Mouse (Mus musculus) embryonic stem cell, embryonic (primary cell): ENCODE results near the gene Mast4.

Experiments used
- CTCF ChIA-PET, 4 experiments: fragments of 300-600 bp in 2 of 4; fragments of 350-600 bp in 2 of 4; sonication (Branson Sonifier 250); formaldehyde crosslinking; loops; one replicate each; lab custom pipeline; 2022; ENCODE audit warnings: inconsistent platforms in 2 of 4; lab: Charles Lee
- POLR2A ChIA-PET, 4 experiments: fragments of 300-600 bp in 2 of 4; fragments of 350-600 bp in 2 of 4; sonication (Branson Sonifier 250); formaldehyde crosslinking; loops; one replicate each; lab custom pipeline; 2022; ENCODE audit warnings: antibody characterized with exemption in 4 of 4, inconsistent platforms in 1 of 4; lab: Charles Lee

Gene Mast4

DNA sequence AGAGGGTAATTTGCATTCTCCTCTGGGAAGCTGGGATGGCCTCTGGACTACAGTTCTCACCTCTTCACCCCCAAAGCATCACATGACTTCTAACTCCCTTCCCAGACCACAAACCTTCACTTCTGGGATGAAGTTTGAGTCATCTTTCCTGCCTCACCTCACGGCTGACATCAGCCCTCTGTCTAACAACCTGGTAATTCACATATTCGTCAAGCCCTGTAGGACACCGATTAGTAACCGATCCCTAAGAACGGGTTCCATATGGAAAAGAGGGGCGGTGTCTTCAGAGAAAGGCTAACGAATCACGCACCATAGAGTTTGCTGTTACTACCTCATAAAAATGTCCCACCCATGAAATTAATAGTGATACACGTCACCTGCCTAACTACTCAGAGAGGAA, 6.5 kb downstream of the Mast4 start:
- ChIA-PET POLR2A (no interaction called here), CTCF (no interaction called here)

DNA sequence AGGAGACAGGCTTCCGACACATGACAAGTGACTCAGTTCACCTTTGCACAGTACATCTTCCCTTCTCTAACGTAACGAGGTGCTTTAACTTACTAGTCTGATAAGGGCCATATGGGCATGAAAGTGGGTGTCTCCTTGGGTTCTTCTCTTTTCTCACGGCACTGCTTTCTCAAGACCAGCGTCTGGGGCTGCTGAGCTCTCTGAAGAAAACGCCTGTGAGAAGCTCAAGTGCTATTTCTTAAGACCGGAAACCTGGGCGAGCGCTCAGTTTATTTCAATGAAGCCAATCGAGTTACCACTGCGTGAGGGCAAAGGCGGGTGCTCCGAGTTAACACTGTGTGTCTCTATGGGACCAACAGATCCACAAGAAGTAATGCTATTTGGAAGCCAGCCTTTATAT, 8.1 kb downstream of the Mast4 start:
- CTCF ChIA-PET, result no interaction called here
- POLR2A ChIA-PET, result interaction anchor here in 2 of 4 experiments (1.2 to 1.6 kb wide), 4 partner anchors 8 to 448 kb away, joined by 3 to 4 read pairs (median 3); partner anchors contain the start of genes Mast4 (in 1 of the 2) and Srek1 (in 1 of the 2)

DNA sequence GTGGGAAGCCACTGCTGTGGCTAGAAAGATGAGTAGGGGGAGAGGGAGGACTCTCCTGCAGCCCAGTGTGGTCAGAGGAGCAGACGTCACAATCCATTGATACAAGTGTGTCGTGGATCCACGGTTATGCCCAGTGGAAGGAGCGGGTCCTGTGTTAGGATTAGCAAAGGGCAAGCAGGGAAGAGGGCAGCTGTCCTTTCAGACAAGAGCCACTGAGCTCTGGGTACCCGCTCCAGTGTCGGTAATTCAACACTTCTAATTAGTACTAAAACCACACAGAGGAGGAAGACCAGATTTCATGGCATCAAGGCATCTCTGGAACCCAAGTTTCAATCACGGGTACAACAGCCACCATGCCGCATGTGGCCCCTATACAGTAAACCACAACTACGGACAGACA, 14.4 kb downstream of the Mast4 start:
- POLR2A ChIA-PET, result interaction anchor here in 1 of 4 experiments (3.3 kb wide), 1 partner anchor 15 kb away, joined by 9 read pairs; the partner anchor contains the start of gene Mast4

DNA sequence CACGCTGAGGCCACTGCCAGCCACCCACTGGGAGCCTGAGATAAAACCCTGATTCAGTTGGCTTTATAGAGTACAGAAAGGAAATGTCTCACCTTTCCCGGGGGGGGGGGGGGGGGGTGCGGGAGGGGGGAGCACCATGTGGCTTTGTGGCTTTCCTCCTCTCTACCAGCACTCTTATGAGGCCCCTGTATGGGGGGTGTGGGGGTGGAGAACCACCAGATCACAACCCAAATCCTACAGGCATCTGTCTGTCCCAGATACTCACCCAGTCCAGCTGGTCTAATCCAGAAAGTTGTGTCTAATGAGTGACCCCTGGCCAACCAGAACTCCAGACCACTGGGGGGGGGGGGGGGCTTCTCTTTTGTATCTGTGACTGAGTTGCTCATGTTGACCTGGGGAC, 15.0 kb downstream of the Mast4 start:
- ChIA-PET CTCF (no interaction called here), POLR2A (no interaction called here)

More for the DNA sequence above, 14.4 kb downstream of the Mast4 start:
- CTCF ChIA-PET, result no interaction called here

DNA sequence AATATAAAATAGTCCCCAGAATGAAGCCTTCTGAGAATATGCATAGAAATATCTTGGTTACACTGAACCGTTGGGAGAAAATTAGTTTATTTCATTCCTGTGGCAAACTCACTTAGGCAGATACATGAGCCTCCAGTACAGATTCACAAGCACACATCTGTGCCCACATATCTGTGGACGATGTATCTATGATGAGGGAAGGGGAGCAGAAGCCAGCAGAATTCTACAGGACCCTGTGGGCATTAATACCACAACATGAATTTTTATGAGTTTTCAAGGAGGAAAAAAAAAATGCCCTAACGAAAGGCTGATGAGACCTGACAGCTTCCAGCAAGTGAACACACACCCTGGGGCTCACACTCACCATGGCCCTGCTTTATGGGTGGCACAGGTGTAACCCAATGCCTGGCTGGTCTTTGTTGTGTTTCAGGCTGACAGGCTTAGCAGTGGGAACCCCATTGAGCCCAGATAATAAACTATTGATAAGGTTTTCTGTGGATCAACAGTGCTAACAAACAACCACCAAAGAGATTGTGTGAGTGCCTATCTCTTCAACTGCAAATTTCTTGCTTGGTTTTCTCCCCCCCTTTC, 17.4 kb downstream of the Mast4 start:
- ChIA-PET CTCF (no interaction called here), POLR2A (no interaction called here)

GRCm38 (mm10) chr13:103315113-103315708, 19.1 kb downstream of the Mast4 start:
- CTCF ChIA-PET, result no interaction called here
- POLR2A ChIA-PET, result no interaction called here

- ChIA-PET POLR2A (no interaction called here), CTCF (no interaction called here)
Measured at GRCm38 (mm10) chr13:103308296-103308695, 26.0 kb downstream of the Mast4 start.

DNA sequence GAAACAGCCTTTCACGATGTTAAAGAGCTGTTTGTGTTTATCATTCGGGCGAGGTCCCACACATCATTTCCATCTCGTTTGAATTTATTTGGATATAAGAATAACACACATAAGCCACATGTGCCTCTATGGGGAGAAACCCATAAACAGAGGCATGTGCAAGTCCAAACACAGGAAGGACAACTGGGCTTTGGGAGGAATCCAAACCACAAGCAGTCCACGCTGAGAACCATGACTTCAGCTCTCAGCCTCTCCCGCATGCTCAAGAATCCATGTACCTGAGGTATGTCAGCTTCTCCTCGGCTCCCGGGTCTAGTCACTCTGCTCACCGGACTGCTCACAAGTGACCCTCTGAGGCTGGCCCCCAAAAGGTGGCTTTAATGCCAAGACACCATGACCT, 30.5 kb downstream of the Mast4 start:
- POLR2A ChIA-PET, result no interaction called here
- CTCF ChIA-PET, result no interaction called here

GRCm38 (mm10) chr13:103302508-103302907, 31.8 kb downstream of the Mast4 start:
- CTCF ChIA-PET, result interaction anchor here in 1 of 4 experiments (1.1 kb wide), 1 partner anchor 342 kb away, joined by 3 read pairs; no protein-coding TSS in a partner anchor
- POLR2A ChIA-PET, result interaction anchor here in 1 of 4 experiments (0.9 to 1.1 kb wide), 2 partner anchors 19 to 23 kb away, joined by 3 read pairs; no protein-coding TSS in a partner anchor

DNA sequence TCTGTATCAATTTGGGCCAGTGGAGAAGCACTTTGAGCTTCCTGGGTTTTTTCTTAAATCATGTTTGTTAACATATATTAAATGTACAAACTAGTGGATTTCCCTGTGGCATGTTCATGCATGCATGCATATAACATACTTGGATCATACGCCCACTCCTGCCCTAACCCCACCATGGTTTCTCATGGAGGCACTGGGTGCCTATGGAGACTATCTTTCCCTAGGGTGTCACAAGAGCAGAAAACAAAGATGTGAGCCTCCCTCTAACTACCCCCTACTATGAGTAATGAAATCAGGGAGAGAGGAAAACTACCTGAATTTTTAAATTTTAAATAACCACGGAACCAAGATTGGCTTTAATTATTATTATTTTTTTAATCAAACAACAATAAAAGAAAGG, 32.2 kb downstream of the Mast4 start:
- CTCF ChIA-PET, result interaction anchor here in 1 of 4 experiments (1.1 kb wide), 1 partner anchor 342 kb away, joined by 3 read pairs; no protein-coding TSS in a partner anchor
- POLR2A ChIA-PET, result interaction anchor here in 1 of 4 experiments (0.9 to 1.1 kb wide), 2 partner anchors 18 to 23 kb away, joined by 3 read pairs; no protein-coding TSS in a partner anchor

DNA sequence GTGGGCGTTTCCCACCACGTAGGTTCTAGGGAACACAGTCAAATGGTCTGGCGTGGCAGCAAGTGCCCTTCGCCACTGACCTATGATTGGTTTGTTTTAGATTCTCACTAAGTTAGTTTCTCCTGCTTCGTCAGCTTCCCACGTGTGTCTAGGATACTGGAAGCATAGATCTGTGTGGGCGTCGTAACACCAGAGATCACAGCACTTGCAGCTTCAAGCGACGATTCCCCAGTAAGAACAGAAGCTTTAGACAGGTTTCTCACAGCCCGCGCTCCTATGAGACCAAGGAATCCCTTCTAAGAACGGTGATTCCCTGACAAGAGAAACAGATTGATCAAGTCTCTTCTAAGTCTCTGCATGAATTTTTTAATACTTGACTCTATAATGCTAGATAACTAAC, 39.9 kb downstream of the Mast4 start:
- ChIA-PET CTCF (no interaction called here), POLR2A (no interaction called here)

DNA sequence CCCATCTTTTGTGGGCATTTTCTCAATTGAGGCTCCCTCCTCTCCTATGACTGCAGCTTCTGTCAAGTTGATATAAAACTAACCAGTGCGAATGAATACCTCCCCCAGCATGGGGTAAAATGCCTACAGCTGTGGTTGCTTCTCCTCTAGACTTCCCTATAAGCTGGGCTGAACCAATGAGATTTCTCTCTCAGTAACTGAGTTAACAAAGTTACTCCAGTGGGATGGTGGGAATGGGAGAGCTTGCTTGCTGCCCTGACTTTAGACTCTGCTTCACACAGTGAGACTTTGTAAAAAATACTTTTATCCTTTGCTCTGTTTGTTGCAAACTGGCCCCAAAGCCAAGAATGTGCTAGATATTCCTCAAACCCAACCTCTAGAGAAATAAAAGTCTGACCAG, 41.2 kb downstream of the Mast4 start:
- ChIA-PET POLR2A (interaction anchor here in 1 of 4 experiments (1.0 kb wide), 1 partner anchor 123 kb away, joined by 3 read pairs; no protein-coding TSS in a partner anchor), CTCF (no interaction called here)

GRCm38 (mm10) chr13:103291098-103291497, 43.2 kb downstream of the Mast4 start:
- ChIA-PET POLR2A (no interaction called here), CTCF (no interaction called here)

DNA sequence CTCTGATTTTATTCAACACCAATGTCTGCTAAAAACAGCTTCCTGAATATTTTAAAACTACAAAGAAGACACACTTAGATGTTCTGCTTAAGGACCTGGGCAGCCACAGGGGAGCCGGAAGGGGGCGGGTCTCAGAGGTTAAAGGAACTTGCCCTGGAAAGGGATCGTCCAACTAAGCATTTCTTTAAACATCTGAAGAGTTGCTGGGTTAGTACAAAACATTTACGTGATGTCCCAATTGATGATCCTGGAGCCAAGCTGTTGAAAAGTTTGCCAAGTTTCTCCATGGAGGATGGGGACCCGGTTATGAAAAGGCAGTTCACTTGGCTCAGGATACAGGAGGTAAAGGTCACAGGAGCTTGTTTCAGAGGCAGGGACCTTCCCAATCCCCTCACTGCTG, 48.5 kb downstream of the Mast4 start:
- ChIA-PET CTCF (no interaction called here), POLR2A (no interaction called here)

- ChIA-PET CTCF (no interaction called here), POLR2A (no interaction called here)
Measured at GRCm38 (mm10) chr13:103285036-103285435, 49.3 kb downstream of the Mast4 start.

- POLR2A ChIA-PET, result no interaction called here
Measured at GRCm38 (mm10) chr13:103270856-103271391, 63.4 kb downstream of the Mast4 start.

DNA sequence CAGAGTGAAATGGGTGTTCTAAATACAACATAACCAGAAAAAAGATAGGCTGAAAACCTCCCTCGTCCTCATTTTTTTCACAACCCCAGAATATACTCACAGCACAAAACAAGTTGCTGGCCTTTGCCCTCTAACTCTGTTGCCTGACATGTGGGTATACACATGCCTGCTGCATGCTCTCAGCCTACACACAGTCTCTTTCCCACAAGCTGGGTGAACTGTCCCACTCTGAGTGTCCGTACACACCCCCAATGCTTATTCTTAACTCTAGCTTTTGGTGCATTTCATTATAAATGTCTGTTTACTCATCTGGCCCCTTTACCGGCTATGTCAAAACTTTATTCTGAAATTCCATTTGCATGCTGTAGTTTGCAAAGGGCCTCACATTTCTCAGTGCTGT, 71.6 kb downstream of the Mast4 start:
- CTCF ChIA-PET, result no interaction called here
- POLR2A ChIA-PET, result interaction anchor here in 1 of 4 experiments (0.6 to 1.3 kb wide), 3 partner anchors 88 to 341 kb away, joined by 3 read pairs; no protein-coding TSS in a partner anchor

More at GRCm38 (mm10) chr13:103270856-103271391, 63.4 kb downstream of the Mast4 start:
- CTCF ChIA-PET, result no interaction called here

- CTCF ChIA-PET, result no interaction called here
- POLR2A ChIA-PET, result interaction anchor here in 1 of 4 experiments (1.3 kb wide), 1 partner anchor 89 kb away, joined by 3 read pairs; no protein-coding TSS in a partner anchor
Measured at GRCm38 (mm10) chr13:103262061-103262460, 72.2 kb downstream of the Mast4 start.

DNA sequence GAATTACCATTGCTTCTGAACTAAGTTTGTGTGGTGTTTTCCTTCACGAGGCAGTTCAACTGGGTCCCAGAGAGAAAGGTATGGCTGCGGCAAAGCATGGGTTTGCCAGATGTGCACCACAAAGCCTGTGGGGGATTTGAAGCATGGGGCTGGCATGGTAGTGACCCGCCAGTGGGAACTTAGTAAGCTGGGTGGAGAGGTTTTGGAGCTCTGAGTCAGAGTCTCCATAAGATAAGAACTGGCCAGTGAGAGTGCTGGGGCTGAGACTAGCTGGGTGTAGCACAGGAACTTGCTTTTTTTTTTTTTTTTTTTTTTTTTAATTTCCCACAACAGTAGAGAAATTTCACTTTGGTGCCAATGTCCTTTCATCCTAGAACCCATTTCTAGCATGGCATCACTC, 73.9 kb downstream of the Mast4 start:
- ChIA-PET CTCF (no interaction called here), POLR2A (no interaction called here)

GRCm38 (mm10) chr13:103258106-103258505, 76.2 kb downstream of the Mast4 start:
- POLR2A ChIA-PET, result interaction anchor here in 1 of 4 experiments (0.7 kb wide), 1 partner anchor 407 kb away, joined by 3 read pairs; no protein-coding TSS in a partner anchor
- CTCF ChIA-PET, result no interaction called here
